Mouse (Mus musculus): ENCODE measurements around the gene Lrrn4. TPM values are rescaled to one million over a fixed set of nuclear protein-coding genes. Genes with fewer than 3 reads are reported as not detected.
A peak's percentile ranks its signal among the peaks of the same experiment; 100 is the strongest.

Lrrn4 gene
- polyA plus RNA-seq, 1 experiment from 2014 or later, result 0.54 TPM

DNA sequence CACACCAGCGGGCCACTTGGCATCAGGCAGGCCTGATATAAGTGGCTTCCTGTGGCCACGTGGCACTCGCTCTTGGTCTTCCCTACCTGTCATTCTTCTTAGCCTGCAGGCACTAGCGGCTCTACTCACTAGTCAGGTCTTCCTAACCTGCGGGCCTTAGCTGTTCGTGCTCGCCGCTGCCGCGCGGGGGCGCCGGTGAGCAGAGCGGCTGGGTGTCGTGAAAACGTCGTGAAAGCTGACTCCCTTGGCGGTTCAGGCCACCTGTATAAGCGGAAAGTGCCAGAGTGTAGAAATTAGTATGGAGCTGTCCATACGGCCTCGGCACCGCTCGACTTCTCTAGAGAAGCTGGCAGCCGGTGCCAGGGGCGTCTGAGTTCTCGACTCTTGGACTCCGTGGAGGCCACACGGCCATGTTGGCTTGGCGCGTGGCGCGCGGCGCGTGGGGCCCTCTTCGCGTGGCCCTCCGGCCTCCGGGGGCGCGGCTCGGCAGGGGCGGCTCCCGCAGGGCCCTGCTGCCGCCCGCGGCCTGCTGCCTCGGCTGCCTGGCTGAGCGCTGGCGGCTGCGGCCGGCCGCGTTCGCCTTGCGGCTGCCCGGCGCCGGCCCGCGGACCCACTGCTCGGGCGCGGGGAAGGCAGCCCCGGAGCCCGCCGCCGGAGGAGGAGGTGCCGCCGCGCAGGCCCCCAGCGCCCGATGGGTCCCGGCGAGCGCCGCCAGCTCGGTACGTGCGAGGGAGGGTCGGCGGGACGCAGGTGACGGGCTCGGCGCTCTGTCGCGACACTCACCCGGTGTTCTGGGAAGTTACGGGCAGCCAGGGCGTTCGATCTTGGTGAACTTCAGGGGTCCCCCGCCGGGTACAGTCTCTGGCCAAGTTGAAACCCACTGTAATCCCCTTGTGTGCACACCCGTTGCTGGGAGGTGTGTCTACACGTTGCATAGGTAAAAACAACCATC, 34.0 kb downstream of the Lrrn4 start, which contains the start of gene Crls1:
Gene Crls1 (plus strand): TSS at position 260 of the 952 bp plus-strand sequence.
- TF ChIP-seq CTCF (IDR thresholded peaks at IDR 0.05; ENCODE audit: low read depth), result peak; percentile 99
- Histone ChIP-seq H3K27ac (peak within 1 kb of the TSS; percentile 79), H3K27me3 (ENCODE audit: insufficient read depth, low read length) (no peaks in the 10 kb centered on the region), H3K9ac (ENCODE audit: low read depth, low read length) (peak within 1 kb of the TSS; percentile 91), H3K36me3 (ENCODE audit: insufficient read depth, low read length) (0 out of 2 replicates have a peak, but pooled peaks cover 3% of the 10 kb centered on the region), H3K4me3 (replicated peaks; ENCODE audit: low read depth, low read length) (peak within 1 kb of the TSS; percentile 94), H3K9me3 (replicated peaks; ENCODE audit: low read length) (no peaks in the 10 kb centered on the region), H3K4me1 (replicated peaks; ENCODE audit: insufficient read depth, low read length) (peaks cover 9% of the 10 kb centered on the region), H3K4me2 (ENCODE audit: low read length) (peak within 1 kb of the TSS; percentile 90)
- ATAC-seq (replicated peaks; ENCODE audit: low FRiP score, low read depth) (peak; percentile 92), DNase-seq (ENCODE audit: low spot score) (peak; percentile 93)
- under 1% methylated on average over 93 of the region's 96 CpGs for WGBS

DNA sequence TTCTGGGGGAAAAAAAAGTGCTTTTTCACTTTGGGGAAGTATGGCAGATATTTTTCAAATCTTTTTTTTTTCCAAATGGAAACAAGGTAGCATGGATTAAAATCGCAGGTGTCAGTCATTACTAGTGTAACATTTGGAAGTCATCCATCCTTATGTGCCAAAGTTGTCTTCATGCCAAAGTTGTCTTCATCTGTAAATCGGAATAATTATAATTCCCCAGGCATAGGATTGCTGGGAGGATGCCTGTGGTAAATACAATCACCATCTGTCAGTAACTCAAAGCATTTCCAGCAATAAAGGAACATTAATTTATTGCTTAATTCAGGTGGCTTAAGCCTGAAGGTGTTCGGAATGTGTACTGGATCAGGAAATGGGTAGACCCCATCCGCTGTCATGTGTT, 39.6 kb downstream of the Lrrn4 start:
- no peak overlapping the region for H3K4me2 ChIP-seq (ENCODE audit: low read length)
- H3K27me3 ChIP-seq (ENCODE audit: insufficient read depth, low read length), result no peaks in the 10 kb centered on the region
- H3K9me3 ChIP-seq (replicated peaks; ENCODE audit: low read length), result no peaks in the 10 kb centered on the region
- no peak overlapping the region for H3K9ac ChIP-seq (ENCODE audit: low read depth, low read length)
- ATAC-seq (replicated peaks; ENCODE audit: low FRiP score, low read depth), result no peak
- no peak overlapping the region for H3K27ac ChIP-seq
- DNase-seq (ENCODE audit: low spot score), result no peak
- no peak for TF ChIP-seq CTCF (IDR thresholded peaks at IDR 0.05; ENCODE audit: low read depth)
- no peaks in the 10 kb centered on the region for H3K4me1 ChIP-seq (replicated peaks; ENCODE audit: insufficient read depth, low read length)
- no peak overlapping the region for H3K4me3 ChIP-seq (replicated peaks; ENCODE audit: low read depth, low read length)
- WGBS, result 90% methylated on average over 4 of the region's 4 CpGs
- no peaks in the 10 kb centered on the region for H3K36me3 ChIP-seq (ENCODE audit: insufficient read depth, low read length)

Other genes with a start within 250 kb of the Lrrn4 start
- 14.1 and 17.7 TPM in 2 replicates for gene Shld1, start 194.0 kb downstream of the Lrrn4 start, polyA plus RNA-seq (2015; fragmentation: Nextera tagmentation; extraction: Ambion mirVana)
- gene Chgb, start 99.6 kb downstream of the Lrrn4 start, polyA plus RNA-seq (2015; fragmentation: Nextera tagmentation; extraction: Ambion mirVana), result 0.17 and 0.49 TPM in 2 replicates
- gene Trmt6, start 64.8 kb downstream of the Lrrn4 start, polyA plus RNA-seq (2015; fragmentation: Nextera tagmentation; extraction: Ambion mirVana), result 43.0 and 44.2 TPM in 2 replicates
- 7.1 TPM in 2 replicates for gene Mcm8, start 64.8 kb downstream of the Lrrn4 start, polyA plus RNA-seq (2015; fragmentation: Nextera tagmentation; extraction: Ambion mirVana)
- gene Crls1, start 34.2 kb downstream of the Lrrn4 start, polyA plus RNA-seq (2015; fragmentation: Nextera tagmentation; extraction: Ambion mirVana), result 23.8 and 34.1 TPM in 2 replicates
- 21.8 and 22.5 TPM in 2 replicates for gene Fermt1, start 65.0 kb upstream of the Lrrn4 start, polyA plus RNA-seq (2015; fragmentation: Nextera tagmentation; extraction: Ambion mirVana)

Measured in kidney, postnatal 0 days (tissue).